Mouse (Mus musculus) MEL (cell line): ENCODE data around the gene Ran. TPM values are rescaled to one million over a fixed set of nuclear protein-coding genes. Genes with fewer than 3 reads are reported as not detected.
A peak's percentile ranks its signal among the peaks of the same experiment; 100 is the strongest.

Source experiments
- DNase-seq: peaks from one replicate; pipeline ENCODE4 v3.0.0; 2011; ENCODE audit warnings: low read depth, low spot score
- H3K27ac ChIP-seq: 2 replicates; pipeline ENCODE4 v1.5.1; 2012; ENCODE audit warnings: low read depth, mild to moderate bottlenecking, control low read depth, low read length, moderate library complexity; ENCODE audit not compliant: control insufficient read depth
- H3K27me3 ChIP-seq, 2 experiments: fragments of 150-350 bp in 1 of 2; sonication (generic) in 1 of 2; 2 replicates each; pipeline ENCODE4 v1.6.1; 2012; ENCODE audit warnings: low read length in 2 of 2, mild to moderate bottlenecking in 2 of 2, improper control_type of control experiment in 1 of 2, moderate library complexity in 1 of 2; ENCODE audit not compliant: insufficient read depth in 2 of 2, control insufficient read depth in 1 of 2
- H3K36me3 ChIP-seq, 2 experiments: 2 replicates each; pipeline ENCODE4 v1.6.1; 2012 to 2014; ENCODE audit warnings: low read length in 2 of 2, improper control_type of control experiment in 1 of 2, inconsistent platforms in 1 of 2, mild to moderate bottlenecking in 1 of 2; ENCODE audit not compliant: insufficient read depth in 2 of 2, control insufficient read depth in 1 of 2
- H3K4me1 ChIP-seq, 2 experiments: fragments of 150-350 bp in 1 of 2; sonication (generic) in 1 of 2; 2 replicates each; pipeline ENCODE4 v1.6.1; 2012; ENCODE audit warnings: low read length in 2 of 2, improper control_type of control experiment in 1 of 2, mild to moderate bottlenecking in 1 of 2; ENCODE audit not compliant: insufficient read depth in 2 of 2, control insufficient read depth in 1 of 2
- H3K4me3 ChIP-seq, 2 experiments: fragments of 150-350 bp in 1 of 2; sonication (generic) in 1 of 2; 2 replicates each; pipeline ENCODE4 v1.5.1; 2012; ENCODE audit warnings: low read depth in 2 of 2, low read length in 2 of 2, mild to moderate bottlenecking in 2 of 2, moderate library complexity in 2 of 2, control low read depth in 1 of 2, improper control_type of control experiment in 1 of 2; ENCODE audit not compliant: control insufficient read depth in 1 of 2, insufficient read depth in 1 of 2
- H3K79me2 ChIP-seq: 2 replicates; pipeline ENCODE4 v1.6.1; 2012; ENCODE audit warnings: mild to moderate bottlenecking, low read length, moderate library complexity; ENCODE audit not compliant: control insufficient read depth, poor library complexity, insufficient read depth
- H3K9ac ChIP-seq: 2 replicates; pipeline ENCODE4 v1.6.1; 2012; ENCODE audit warnings: low read depth, mild to moderate bottlenecking, control low read depth, low read length, moderate library complexity; ENCODE audit not compliant: control insufficient read depth, poor library complexity, severe bottlenecking
- H3K9me3 ChIP-seq: fragments of 150-350 bp; sonication (generic); replicated peaks from 2 replicates; pipeline ENCODE4 v1.6.1; 2012; ENCODE audit warnings: mild to moderate bottlenecking, low read length, improper control_type of control experiment, moderate library complexity; ENCODE audit not compliant: insufficient read depth
- BHLHE40 ChIP-seq: IDR thresholded peaks from 2 replicates; pipeline ENCODE4 v1.6.1; 2012; ENCODE audit warnings: low read depth, mild to moderate bottlenecking, inconsistent platforms, low read length, improper control_type of control experiment, borderline replicate concordance
- CHD1 ChIP-seq: IDR thresholded peaks from 2 replicates; pipeline ENCODE4 v1.6.1; 2012; ENCODE audit warnings: low read depth, mild to moderate bottlenecking, inconsistent platforms, low read length, improper control_type of control experiment
- CTCF ChIP-seq, 3 experiments: IDR thresholded peaks in 2 of 3; conservative IDR thresholded peaks in 1 of 3; 2 replicates each; pipeline ENCODE4 v1.5.1; 2011 to 2012; ENCODE audit warnings: low read length in 3 of 3, low read depth in 2 of 3, mild to moderate bottlenecking in 2 of 3, improper control_type of control experiment in 1 of 3, inconsistent platforms in 1 of 3, mixed read lengths in 1 of 3, moderate library complexity in 1 of 3; ENCODE audit not compliant: control insufficient read depth in 1 of 3, insufficient read depth in 1 of 3, poor library complexity in 1 of 3, severe bottlenecking in 1 of 3
- E2F4 ChIP-seq: IDR thresholded peaks from 2 replicates; pipeline ENCODE4 v1.6.1; 2011; ENCODE audit warnings: low read depth, low read length, improper control_type of control experiment, borderline replicate concordance
- EP300 ChIP-seq, 2 experiments: IDR thresholded peaks; 2 replicates each; pipeline ENCODE4 v1.6.1; 2011; ENCODE audit warnings: improper control_type of control experiment in 2 of 2, low read length in 2 of 2, low read depth in 1 of 2, mild to moderate bottlenecking in 1 of 2
- GATA1 ChIP-seq: IDR thresholded peaks from 2 replicates; pipeline ENCODE4 v1.6.1; 2011; ENCODE audit warnings: low read depth, low read length, improper control_type of control experiment
- HCFC1 ChIP-seq: IDR thresholded peaks from 2 replicates; pipeline ENCODE4 v1.6.1; 2012; ENCODE audit warnings: low read depth, mild to moderate bottlenecking, inconsistent platforms, low read length, improper control_type of control experiment, moderate library complexity
- JUND ChIP-seq: IDR thresholded peaks from 2 replicates; pipeline ENCODE4 v1.6.1; 2011; ENCODE audit warnings: low read depth, mild to moderate bottlenecking, improper control_type of control experiment, low read length
- KAT2A ChIP-seq: conservative IDR thresholded peaks from 2 replicates; pipeline ENCODE4 v1.6.1; 2012; ENCODE audit warnings: low read depth, low read length, improper control_type of control experiment, inconsistent platforms
- MEF2A ChIP-seq: IDR thresholded peaks from 2 replicates; pipeline ENCODE4 v1.6.1; 2014; ENCODE audit warnings: low read depth, mild to moderate bottlenecking, inconsistent platforms, low read length, improper control_type of control experiment; ENCODE audit not compliant: poor library complexity, insufficient replicate concordance, severe bottlenecking; ENCODE audit errors: extremely low read depth
- MXI1 ChIP-seq: IDR thresholded peaks from 2 replicates; pipeline ENCODE4 v1.6.1; 2011; ENCODE audit warnings: mild to moderate bottlenecking, low read depth, low read length, improper control_type of control experiment
- MYB ChIP-seq: IDR thresholded peaks from 2 replicates; pipeline ENCODE4 v1.6.1; 2011; ENCODE audit warnings: mild to moderate bottlenecking, low read depth, low read length, improper control_type of control experiment
- MYC ChIP-seq: IDR thresholded peaks from 2 replicates; pipeline ENCODE4 v1.6.1; 2011; ENCODE audit warnings: low read depth, mild to moderate bottlenecking, low read length, improper control_type of control experiment, moderate library complexity
- NELFE ChIP-seq: IDR thresholded peaks from 2 replicates; pipeline ENCODE4 v1.6.1; 2011; ENCODE audit warnings: low read depth, low read length, improper control_type of control experiment
- POLR2A ChIP-seq, 2 experiments: IDR thresholded peaks; 2 replicates each; pipeline ENCODE4 v1.6.1; 2011 to 2012; ENCODE audit warnings: low read length in 2 of 2, mild to moderate bottlenecking in 2 of 2, control low read depth in 1 of 2, improper control_type of control experiment in 1 of 2, low read depth in 1 of 2, moderate library complexity in 1 of 2; ENCODE audit not compliant: control insufficient read depth in 1 of 2, insufficient read depth in 1 of 2, poor library complexity in 1 of 2
- POLR2AphosphoS2 ChIP-seq: IDR thresholded peaks from 2 replicates; pipeline ENCODE4 v1.6.1; 2011; ENCODE audit warnings: low read length, improper control_type of control experiment
- RAD21 ChIP-seq: IDR thresholded peaks from 2 replicates; pipeline ENCODE4 v1.6.1; 2011; ENCODE audit warnings: mild to moderate bottlenecking, low read depth, low read length, improper control_type of control experiment
- RCOR1 ChIP-seq: IDR thresholded peaks from 2 replicates; pipeline ENCODE4 v1.6.1; 2012; ENCODE audit warnings: low read depth, mild to moderate bottlenecking, inconsistent platforms, low read length, improper control_type of control experiment
- SIN3A ChIP-seq: IDR thresholded peaks from 2 replicates; pipeline ENCODE4 v1.6.1; 2012; ENCODE audit warnings: low read length, improper control_type of control experiment, inconsistent platforms
- SMC3 ChIP-seq: IDR thresholded peaks from 2 replicates; pipeline ENCODE4 v1.6.1; 2011; ENCODE audit warnings: low read depth, low read length, improper control_type of control experiment
- TAL1 ChIP-seq: IDR thresholded peaks from 2 replicates; pipeline ENCODE4 v1.6.1; 2012; ENCODE audit warnings: mild to moderate bottlenecking, inconsistent platforms, low read length, moderate library complexity, mixed read lengths
- TBP ChIP-seq: IDR thresholded peaks from 2 replicates; pipeline ENCODE4 v1.8.0; 2011; ENCODE audit warnings: low read depth, low read length, improper control_type of control experiment
- ZC3H11A ChIP-seq: IDR thresholded peaks from 2 replicates; pipeline ENCODE4 v1.6.1; 2012; ENCODE audit warnings: low read depth, mild to moderate bottlenecking, inconsistent platforms, low read length, improper control_type of control experiment
- ZNF384 ChIP-seq: IDR thresholded peaks from 2 replicates; pipeline ENCODE4 v1.6.1; 2012; ENCODE audit warnings: low read depth, mild to moderate bottlenecking, inconsistent platforms, low read length, improper control_type of control experiment
- polyA plus RNA-seq, 2 experiments: library from polyadenylated mRNA; stranded (reverse) in 1 of 2; unstranded in 1 of 2; fragments of >175 nt in 1 of 2; fragments of >200 nt in 1 of 2; gene quantifications; 2 replicates each; pipeline versions ENCODE4 v1.2.1 to v1.2.4; 2012; ENCODE audit warnings: low replicate concordance in 2 of 2, low read depth in 1 of 2; ENCODE audit not compliant: insufficient read length in 2 of 2, insufficient read depth in 1 of 2, missing spikeins in 1 of 2
- total RNA-seq: library from RNA; depleted of rRNA; stranded (reverse); fragments of 300-350 nt; gene quantifications from 2 replicates; pipeline ENCODE4 v1.2.3, GENCODE M21; 2012

The Ran gene
- total and polyA plus RNA-seq, 3 experiments, result 91.6 to 2,479 (median 950) TPM

DNA sequence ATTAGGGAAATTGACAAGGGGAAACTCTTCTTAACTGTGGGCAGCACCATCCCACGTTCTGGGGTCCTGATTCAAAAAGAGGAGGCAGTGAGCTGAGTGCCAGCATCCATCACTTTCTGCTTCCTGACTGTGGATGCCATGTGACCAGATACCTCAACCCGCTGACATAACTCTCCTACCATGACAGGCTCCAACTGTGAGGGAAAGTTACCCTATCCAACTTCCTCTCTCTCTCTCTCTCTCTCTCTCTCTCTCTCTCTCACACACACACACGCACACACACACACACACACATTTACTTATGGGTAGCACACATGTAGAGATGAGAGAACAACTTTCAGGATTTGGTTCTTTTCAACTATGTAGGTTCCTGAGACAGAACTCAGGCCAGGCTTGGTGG, 10.3 kb upstream of the Ran start (continued):
- TF ChIP-seq MEF2A (no peak), NELFE (no peak; the same call in 1 of the 2 replicates), RCOR1 (0 out of 2 replicates have a peak, but pooled peaks have one; percentile 6), MYC (peak; percentile 77), BHLHE40 (no peak), JUND (peak; percentile 94), MXI1 (peak; percentile 46; the same call in 1 of the 2 replicates), HCFC1 (no peak), SMC3 (no peak), GATA1 (peak; percentile 52; the same call in 1 of the 2 replicates), CHD1 (no peak), E2F4 (no peak), RAD21 (no peak), EP300 (IDR thresholded peaks at IDR 0.05; ENCODE audit: low read depth in 1 of 2, low read length in 2 of 2) (peak in 1 of 2 experiments; percentile 47; a peak in 2 of 4 replicates), POLR2A (IDR thresholded peaks at IDR 0.05; ENCODE audit: control insufficient read depth in 1 of 2, insufficient read depth in 1 of 2, low read depth in 1 of 2, low read length in 2 of 2, poor library complexity in 1 of 2) (no peak; a peak in 1 of 4 replicates), CTCF (IDR thresholded peaks at IDR 0.05 in 2 of 3, conservative IDR thresholded peaks at IDR 0.05 in 1 of 3; ENCODE audit: control insufficient read depth in 1 of 3, insufficient read depth in 1 of 3, low read depth in 2 of 3, low read length in 3 of 3, poor library complexity in 1 of 3, severe bottlenecking in 1 of 3) (no peak), KAT2A (no peak), TBP (0 out of 2 replicates have a peak, but pooled peaks have one; percentile 28)
- TF ChIP-seq, all 39 proteins: peak for 12

DNA sequence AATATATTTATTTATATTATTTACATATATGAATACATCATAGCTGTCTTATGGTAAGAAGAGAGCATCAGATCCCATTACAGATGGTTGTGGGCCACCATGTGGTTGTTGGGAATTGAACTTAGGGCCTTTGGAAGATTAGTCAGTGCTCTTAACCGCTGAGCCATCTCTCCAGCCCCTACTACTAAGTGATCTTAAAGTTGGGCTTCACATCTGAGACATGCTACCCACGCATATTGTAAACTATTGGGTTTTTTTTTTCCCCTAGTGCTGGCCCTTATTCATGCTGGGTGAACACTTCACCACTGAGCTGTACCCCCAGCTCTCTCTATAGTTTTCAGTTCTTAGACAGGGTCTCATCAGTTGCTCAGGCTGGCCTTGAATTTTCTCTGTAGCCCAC, 8.9 kb upstream of the Ran start:
- H3K9me3 ChIP-seq, result no peaks in the 10 kb centered on the region
- H3K79me2 ChIP-seq, result peaks cover 22% of the 10 kb centered on the region
- DNase-seq, result no peak
- H3K4me1 ChIP-seq, result peaks cover 8 to 40% of the 10 kb centered on the region in 2 experiments
- H3K9ac ChIP-seq, result no peak overlapping the region
- no peak overlapping the region for H3K27ac ChIP-seq
- H3K4me3 ChIP-seq, result no peak overlapping the region
- H3K27me3 ChIP-seq, result no peaks in the 10 kb centered on the region
- TF ChIP-seq TBP, result peak; percentile 95
- no peak for TF ChIP-seq ZC3H11A
- no peak for TF ChIP-seq ZNF384
- TF ChIP-seq TAL1, result no peak
- TF ChIP-seq MYB, result no peak
- TF ChIP-seq JUND, result no peak
- TF ChIP-seq MEF2A, result no peak
- TF ChIP-seq POLR2AphosphoS2, result no peak
- TF ChIP-seq SIN3A, result no peak
- peaks cover 0 to 24% of the 10 kb centered on the region in 2 experiments; a peak in 2 of 4 replicates for H3K36me3 ChIP-seq
